Mouse (Mus musculus): ENCODE measurements around the gene Plekha6.

- TF ChIP-seq POLR2A (IDR thresholded peaks at IDR 0.05; ENCODE audit: control insufficient read depth, low read depth, low read length) (no peak), CTCF (IDR thresholded peaks at IDR 0.05; ENCODE audit: control insufficient read depth, insufficient read depth, insufficient replicate concordance, low read depth, low read length) (no peak)
Measured at GRCm38 (mm10) chr1:133311946-133312345, 147.9 kb downstream of the Plekha6 start.

Measured in testis, adult 2 months (tissue).